Mouse (Mus musculus) CH12.LX (cell line): ENCODE results near the gene Hspa4l.

Source experiments
- CHD1 ChIP-seq: IDR thresholded peaks from 2 replicates; pipeline ENCODE4 v1.6.1; 2012; ENCODE audit warnings: low read depth, low read length, improper control_type of control experiment, inconsistent platforms
- CHD2 ChIP-seq: IDR thresholded peaks from 2 replicates; pipeline ENCODE4 v1.6.1; 2011; ENCODE audit warnings: low read length, improper control_type of control experiment
- CTCF ChIP-seq, 2 experiments: IDR thresholded peaks in 1 of 2; conservative IDR thresholded peaks in 1 of 2; 2 replicates each; pipeline ENCODE4 v1.5.1; 2011 to 2012; ENCODE audit warnings: low read depth in 2 of 2, low read length in 2 of 2, improper control_type of control experiment in 1 of 2, inconsistent platforms in 1 of 2, mild to moderate bottlenecking in 1 of 2, moderate library complexity in 1 of 2
- E2F4 ChIP-seq: IDR thresholded peaks from 2 replicates; pipeline ENCODE4 v1.6.1; 2011; ENCODE audit warnings: low read depth, low read length, improper control_type of control experiment; ENCODE audit not compliant: insufficient replicate concordance
- EP300 ChIP-seq: IDR thresholded peaks from 2 replicates; pipeline ENCODE4 v1.6.1; 2011; ENCODE audit warnings: low read length, improper control_type of control experiment
- GABPA ChIP-seq: IDR thresholded peaks from 2 replicates; pipeline ENCODE4 v1.6.1; 2012; ENCODE audit warnings: low read depth, low read length, improper control_type of control experiment, inconsistent platforms; ENCODE audit not compliant: insufficient replicate concordance
- NELFE ChIP-seq: IDR thresholded peaks from 2 replicates; pipeline ENCODE4 v1.6.1; 2011; ENCODE audit warnings: low read depth, low read length, improper control_type of control experiment
- NRF1 ChIP-seq: IDR thresholded peaks from 2 replicates; pipeline ENCODE4 v1.6.1; 2014; ENCODE audit warnings: low read depth, mild to moderate bottlenecking, inconsistent platforms, low read length, improper control_type of control experiment, moderate library complexity
- POLR2A ChIP-seq: IDR thresholded peaks from 2 replicates; pipeline ENCODE4 v1.6.1; 2011; ENCODE audit warnings: low read depth, mild to moderate bottlenecking, improper control_type of control experiment, low read length
- ZNF384 ChIP-seq: IDR thresholded peaks from 2 replicates; pipeline ENCODE4 v1.6.1; 2012; ENCODE audit warnings: low read depth, low read length, improper control_type of control experiment, inconsistent platforms

GRCm38 (mm10) chr3:40708655-40709054, 35.6 kb upstream of the Hspa4l start, which contains the start of gene Slc25a31:
- TF ChIP-seq EP300 (no peak), NRF1 (no peak), POLR2A (no peak), CTCF (conservative IDR thresholded peaks at IDR 0.05 in 1 of 2, IDR thresholded peaks at IDR 0.05 in 1 of 2; ENCODE audit: low read depth in 2 of 2, low read length in 2 of 2) (no peak), ZNF384 (no peak), GABPA (no peak), CHD1 (no peak), E2F4 (no peak), CHD2 (no peak), NELFE (no peak)
